10 mouse cellular contexts compared by ENCODE assay signal in genomic region chr7:144764537-144765282, GRCm38 (mm10). TPM values are rescaled to one million over a fixed set of nuclear protein-coding genes. Genes with fewer than 3 reads are reported as not detected.
DNase-seq lines count a peak whose midpoint lies in the region; ATAC-seq and TF ChIP-seq lines count a peak whose summit lies in the region.
"Had no signal": no experiment of that assay in that cellular context is flagged by ENCODE, and none has a peak within 500 bp of the region (broad histone marks: within the 10 kb centered on the region; RNA-seq: fewer than 3 reads in every experiment).

No protein-coding gene starts in this region.

- no peak overlapping the region for H3K9ac ChIP-seq in midbrain, embryonic 15.5 days

- H3K4me1 ChIP-seq in midbrain, embryonic 10.5 days, result peaks cover 61% of the 10 kb centered on the region
- 0 out of 2 replicates have a peak, but pooled peaks cover 2% of the 10 kb centered on the region for H3K4me1 ChIP-seq in midbrain, embryonic 15.5 days

- intact Hi-C loops in heart, postnatal 36 days (cut with DNase I), result loop anchor here (5.0 kb wide), 1 partner anchor 82 kb away; no protein-coding TSS in a partner anchor

- no peak for ATAC-seq in midbrain, embryonic 15.5 days (replicated peaks)

- no peak for TF ChIP-seq CTCF in layer of hippocampus, adult 2 months (conservative IDR thresholded peaks at IDR 0.05)

- no peak overlapping the region for H3K4me2 ChIP-seq in midbrain, embryonic 15.5 days

- no peak overlapping the region for H3K4me3 ChIP-seq in midbrain, embryonic 10.5 days
- no peak overlapping the region for H3K4me3 ChIP-seq in midbrain, embryonic 15.5 days
- H3K4me3 ChIP-seq in layer of hippocampus, adult 2 months, result no peak overlapping the region

- DNase-seq in gastrocnemius, postnatal 10 days, result peak; percentile 40
- no peak for DNase-seq in gastrocnemius, adult 8-10 months (ENCODE audit: low spot score in 2 of 2)
- DNase-seq in midbrain, embryonic 10.5 days (ENCODE audit: low spot score), result no peak
- DNase-seq in heart, postnatal 36 days, result peak; percentile 37 to 43
- peak; percentile 51 to 75 for DNase-seq in lung, postnatal 4 days
- DNase-seq in urinary bladder, postnatal 14 days (ENCODE audit: low spot score), result no peak
- no peak for DNase-seq in layer of hippocampus, adult 2 months (ENCODE audit: low spot score in 2 of 2)

- H3K36me3 ChIP-seq in midbrain, embryonic 10.5 days, result no peaks in the 10 kb centered on the region
- no peaks in the 10 kb centered on the region for H3K36me3 ChIP-seq in midbrain, embryonic 15.5 days (replicated peaks)

- H3K27ac ChIP-seq in midbrain, embryonic 10.5 days (replicated peaks), result peak overlapping the region; percentile 77
- no peak overlapping the region for H3K27ac ChIP-seq in midbrain, embryonic 15.5 days
- H3K27ac ChIP-seq in layer of hippocampus, adult 2 months, result no peak overlapping the region
- H3K27ac ChIP-seq: macrophage had no signal

- H3K27me3 ChIP-seq in midbrain, embryonic 10.5 days (ENCODE audit: low read depth, poor library complexity, severe bottlenecking), result peaks cover 12% of the 10 kb centered on the region
- H3K27me3 ChIP-seq in midbrain, embryonic 15.5 days (replicated peaks), result no peaks in the 10 kb centered on the region

- no peaks in the 10 kb centered on the region for H3K9me3 ChIP-seq in midbrain, embryonic 10.5 days (replicated peaks)
- no peaks in the 10 kb centered on the region for H3K9me3 ChIP-seq in midbrain, embryonic 15.5 days

- WGBS in midbrain, embryonic 10.5 days, result 83% methylated on average over 11 of the region's 11 CpGs
- 68% methylated on average over 11 of the region's 11 CpGs for WGBS in midbrain, embryonic 15.5 days

RNA-seq across cellular contexts. Expression of gene Ano1, which starts 12.9 kb away (rescaled TPM):
- 10 to 100 TPM in 1 of 2 experiments, 1 to 10 TPM in 1; 8.6 to 11.6 TPM for total RNA-seq in gastrocnemius, postnatal 10 days (2021)
- 1 to 10 TPM; 1.1 to 2.7 (median 1.9) TPM for total RNA-seq in gastrocnemius, adult 8-10 months (2022)
- polyA plus RNA-seq in midbrain, embryonic 10.5 days (2016; fragmentation: Nextera tagmentation; extraction: Ambion mirVana), result 29.4 and 41.5 TPM in 2 replicates
- polyA plus RNA-seq in midbrain, embryonic 15.5 days (2015; fragmentation: Nextera tagmentation; extraction: Ambion mirVana), result 11.7 and 13.0 TPM in 2 replicates
- 10 to 100 TPM; 10.5 to 11.3 TPM for total RNA-seq in heart, postnatal 36 days (2021)
- 1 to 10 TPM; 2.7 to 3.5 TPM for total RNA-seq in layer of hippocampus, adult 2 months (2021)
- total RNA-seq: neutrophil, adult 5-6 weeks had no signal
- polyA plus RNA-seq: macrophage had no signal

Comparison
In these comparisons a context has a peak if more than half of its experiments do, and no peak if none do; other contexts are left out.
1. DNase-seq: peak in gastrocnemius, postnatal 10 days (single experiment), heart, postnatal 36 days (2 of 2) and lung, postnatal 4 days (2 of 2); none in gastrocnemius, adult 8-10 months (0 of 2), midbrain, embryonic 10.5 days (single experiment), urinary bladder, postnatal 14 days (single experiment) and layer of hippocampus, adult 2 months (0 of 2).